ENCODE assay signal across 13 mouse cellular contexts in genomic region chr2:160062148-160062937, GRCm38 (mm10).
DNase-seq lines count a peak whose midpoint lies in the region; ATAC-seq and TF ChIP-seq lines count a peak whose summit lies in the region.
"Had no signal": no experiment of that assay in that cellular context is flagged by ENCODE, and none has a peak within 500 bp of the region (broad histone marks: within the 10 kb centered on the region; RNA-seq: fewer than 3 reads in every experiment).

No protein-coding gene starts in this region.

- no peak overlapping the region for H3K9ac ChIP-seq in liver, embryonic 14.5 days (replicated peaks)
- H3K9ac ChIP-seq in liver, embryonic 12.5 days = no peak overlapping the region
- H3K9ac ChIP-seq in forebrain, embryonic 14.5 days (ENCODE audit: low read length) = no peak overlapping the region
- H3K9ac ChIP-seq: heart, embryonic 15.5 days had no signal

- no peaks in the 10 kb centered on the region for H3K27me3 ChIP-seq in liver, embryonic 14.5 days (ENCODE audit: control insufficient read depth, insufficient read depth, low read length)
- no peaks in the 10 kb centered on the region for H3K27me3 ChIP-seq in liver, embryonic 12.5 days (replicated peaks)
- no peaks in the 10 kb centered on the region for H3K27me3 ChIP-seq in forebrain, embryonic 14.5 days (replicated peaks; ENCODE audit: control insufficient read depth, insufficient read depth, low read length)

- WGBS in liver, embryonic 14.5 days (ENCODE audit: insufficient replicate concordance) = 49% methylated on average over 4 of the region's 4 CpGs
- WGBS in liver, embryonic 12.5 days (ENCODE audit: insufficient replicate concordance) = 55% methylated on average over 4 of the region's 4 CpGs
- WGBS in forebrain, embryonic 14.5 days = 54% methylated on average over 4 of the region's 4 CpGs

- H3K4me2 ChIP-seq in liver, embryonic 14.5 days (ENCODE audit: low read depth) = no peak overlapping the region
- no peak overlapping the region for H3K4me2 ChIP-seq in liver, embryonic 12.5 days
- H3K4me2 ChIP-seq in forebrain, embryonic 14.5 days (ENCODE audit: low read length) = no peak overlapping the region
- H3K4me2 ChIP-seq: heart, embryonic 15.5 days had no signal

- no peak overlapping the region for H3K4me3 ChIP-seq in liver, embryonic 14.5 days (ENCODE audit: insufficient read depth in 1 of 2, low read depth in 2 of 2, low read length in 2 of 2)
- no peak overlapping the region for H3K4me3 ChIP-seq in liver, embryonic 12.5 days
- no peak overlapping the region for H3K4me3 ChIP-seq in cortical plate, adult 2 months (ENCODE audit: insufficient read depth, low read length)
- no peak overlapping the region for H3K4me3 ChIP-seq in forebrain, embryonic 14.5 days (ENCODE audit: low read depth, low read length)
- H3K4me3 ChIP-seq: heart, embryonic 15.5 days; myocyte had no signal

- no peaks in the 10 kb centered on the region for H3K36me3 ChIP-seq in liver, embryonic 14.5 days (replicated peaks; ENCODE audit: control insufficient read depth, insufficient read depth, low read depth)
- H3K36me3 ChIP-seq in liver, embryonic 12.5 days = no peaks in the 10 kb centered on the region
- no peaks in the 10 kb centered on the region for H3K36me3 ChIP-seq in forebrain, embryonic 14.5 days (ENCODE audit: control insufficient read depth, insufficient read depth, low read length)
- H3K36me3 ChIP-seq: heart, embryonic 15.5 days had no signal

- no peak for ATAC-seq in liver, embryonic 14.5 days (ENCODE audit: insufficient read depth)
- ATAC-seq in liver, embryonic 12.5 days = no peak
- ATAC-seq in forebrain, embryonic 14.5 days = no peak

- TF ChIP-seq CTCF in liver, embryonic 14.5 days (IDR thresholded peaks at IDR 0.05; ENCODE audit: low read depth) = peak; percentile 35
- peak; percentile 38 for TF ChIP-seq CTCF in cortical plate, adult 2 months (IDR thresholded peaks at IDR 0.05; ENCODE audit: extremely low read depth, insufficient read depth, low read length)

- no peak for TF ChIP-seq EP300 in liver, embryonic 14.5 days (IDR thresholded peaks at IDR 0.05; ENCODE audit: low read depth)

- H3K27ac ChIP-seq in liver, embryonic 14.5 days = no peak overlapping the region
- no peak overlapping the region for H3K27ac ChIP-seq in liver, embryonic 12.5 days
- H3K27ac ChIP-seq in cortical plate, adult 2 months (ENCODE audit: insufficient read depth, low read length) = no peak overlapping the region
- no peak overlapping the region for H3K27ac ChIP-seq in forebrain, embryonic 14.5 days (ENCODE audit: low read depth, low read length)
- H3K27ac ChIP-seq: heart, embryonic 15.5 days; macrophage had no signal

- H3K4me1 ChIP-seq in liver, embryonic 14.5 days (replicated peaks; ENCODE audit: control insufficient read depth in 2 of 2, insufficient read depth in 2 of 2, low read length in 1 of 2) = no peaks in the 10 kb centered on the region; a peak in 1 of 4 replicates
- no peaks in the 10 kb centered on the region for H3K4me1 ChIP-seq in liver, embryonic 12.5 days
- H3K4me1 ChIP-seq in cortical plate, adult 2 months (ENCODE audit: control insufficient read depth, insufficient read depth, low read length) = peaks cover 2% of the 10 kb centered on the region; the same call in 1 of the 2 replicates
- peaks cover 7% of the 10 kb centered on the region for H3K4me1 ChIP-seq in forebrain, embryonic 14.5 days (ENCODE audit: control insufficient read depth, insufficient read depth, low read length)

- DNase-seq in embryo, embryonic 10.5 days (ENCODE audit: low spot score) = peak; percentile 23
- DNase-seq in embryo, embryonic 9.5 days (ENCODE audit: extremely low spot score) = no peak
- DNase-seq in liver, embryonic 14.5 days (ENCODE audit: low read depth in 3 of 3, low spot score in 3 of 3) = no peak
- peak; percentile 27 for DNase-seq in mesoderm, embryonic 11.5 days (ENCODE audit: low read depth, low spot score)
- DNase-seq in cerebellum, postnatal 36 days = no peak
- no peak for DNase-seq in forebrain, embryonic 14.5 days (ENCODE audit: low spot score)
- DNase-seq: adrenal gland, postnatal 10 days; cerebellum, adult 2 months had no signal

- no peak for TF ChIP-seq POLR2A in cortical plate, adult 2 months (IDR thresholded peaks at IDR 0.05; ENCODE audit: extremely low read depth, insufficient read depth, low read length)

- no peaks in the 10 kb centered on the region for H3K9me3 ChIP-seq in liver, embryonic 14.5 days (ENCODE audit: control insufficient read depth, low read length)
- H3K9me3 ChIP-seq in liver, embryonic 12.5 days (replicated peaks) = no peaks in the 10 kb centered on the region
- H3K9me3 ChIP-seq in forebrain, embryonic 14.5 days (replicated peaks; ENCODE audit: control insufficient read depth, low read length) = no peaks in the 10 kb centered on the region
- H3K9me3 ChIP-seq: heart, embryonic 15.5 days had no signal

Comparison
In these comparisons a context has a peak if more than half of its experiments do, and no peak if none do; other contexts are left out.
1. DNase-seq: peak in embryo, embryonic 10.5 days (single experiment) and mesoderm, embryonic 11.5 days (single experiment); none in embryo, embryonic 9.5 days (single experiment), liver, embryonic 14.5 days (0 of 3), cerebellum, postnatal 36 days (0 of 2) and forebrain, embryonic 14.5 days (single experiment).